Mouse (Mus musculus): ENCODE results near the gene Cct7. TPM values are rescaled to one million over a fixed set of nuclear protein-coding genes. Genes with fewer than 3 reads are reported as not detected.
A peak's percentile ranks its signal among the peaks of the same experiment; 100 is the strongest.

The Cct7 gene
- 601 and 603 TPM in 2 replicates for polyA plus RNA-seq (2015; fragmentation: Nextera tagmentation; extraction: Ambion mirVana)

- H3K27me3 ChIP-seq = no peaks in the 10 kb centered on the region
- H3K27ac ChIP-seq = peak within 1 kb of the TSS; percentile 95
- ATAC-seq (ENCODE audit: low FRiP score) = peak; percentile 93
- 3% methylated on average over 90 of the region's 96 CpGs for WGBS
- peaks cover 41% of the 10 kb centered on the region for H3K4me1 ChIP-seq (replicated peaks)
- H3K9me3 ChIP-seq = no peaks in the 10 kb centered on the region
- H3K4me2 ChIP-seq = peak within 1 kb of the TSS; percentile 89
- H3K4me3 ChIP-seq = peak within 1 kb of the TSS; percentile 56
- peak within 1 kb of the TSS; percentile 83 for H3K9ac ChIP-seq
- H3K36me3 ChIP-seq = peaks cover 14% of the 10 kb centered on the region
These were observed at the start of gene Cct7 for GRCm38 (mm10) chr6:85450697-85451663. Cct7 (plus strand) TSS chr6:85451514.

GRCm38 (mm10) chr6:85402613-85403012 lies 48.7 kb upstream of the Cct7 start:
- Histone ChIP-seq H3K9me3 (no peaks in the 10 kb centered on the region), H3K4me2 (no peak overlapping the region), H3K4me1 (replicated peaks) (no peaks in the 10 kb centered on the region), H3K4me3 (no peak overlapping the region), H3K27ac (peak overlapping the region; percentile 55; the same call in 1 of the 2 replicates), H3K36me3 (no peaks in the 10 kb centered on the region), H3K9ac (no peak overlapping the region), H3K27me3 (peaks cover 24% of the 10 kb centered on the region)
- no peak for ATAC-seq (ENCODE audit: low FRiP score)
- 53% methylated on average over 2 of the region's 2 CpGs for WGBS

GRCm38 (mm10) chr6:85403039-85403438 lies 48.3 kb upstream of the Cct7 start:
- no peaks in the 10 kb centered on the region for H3K9me3 ChIP-seq
- H3K4me2 ChIP-seq = no peak overlapping the region
- peak overlapping the region; percentile 55; the same call in 1 of the 2 replicates for H3K27ac ChIP-seq
- peaks cover 29% of the 10 kb centered on the region for H3K27me3 ChIP-seq
- whole genome bisulfite sequencing = 70% methylated on average over 10 of the region's 10 CpGs
- H3K36me3 ChIP-seq = no peaks in the 10 kb centered on the region
- no peak for ATAC-seq (ENCODE audit: low FRiP score)
- no peaks in the 10 kb centered on the region for H3K4me1 ChIP-seq (replicated peaks)
- no peak overlapping the region for H3K4me3 ChIP-seq
- H3K9ac ChIP-seq = no peak overlapping the region

GRCm38 (mm10) chr6:85409003-85409402 lies 42.3 kb upstream of the Cct7 start:
- H3K9me3 ChIP-seq = no peaks in the 10 kb centered on the region

GRCm38 (mm10) chr6:85410771-85411273 lies 40.5 kb upstream of the Cct7 start:
- ATAC-seq (ENCODE audit: low FRiP score) = peak; percentile 73
- Histone ChIP-seq H3K9me3 (no peaks in the 10 kb centered on the region), H3K4me1 (replicated peaks) (peaks cover 8% of the 10 kb centered on the region), H3K4me3 (no peak overlapping the region), H3K36me3 (no peaks in the 10 kb centered on the region), H3K27me3 (peaks cover 59% of the 10 kb centered on the region), H3K27ac (no peak overlapping the region), H3K4me2 (no peak overlapping the region), H3K9ac (no peak overlapping the region)
- WGBS = 10% methylated on average over 13 of the region's 13 CpGs

More at GRCm38 (mm10) chr6:85409003-85409402, 42.3 kb upstream of the Cct7 start:
- ATAC-seq (ENCODE audit: low FRiP score) = no peak
- Histone ChIP-seq H3K9ac (peak overlapping the region; percentile 64), H3K27me3 (peaks cover 57% of the 10 kb centered on the region), H3K36me3 (no peaks in the 10 kb centered on the region), H3K4me2 (peak overlapping the region; percentile 51), H3K4me1 (replicated peaks) (peaks cover 8% of the 10 kb centered on the region), H3K27ac (no peak overlapping the region), H3K4me3 (peak overlapping the region; percentile 28)
- WGBS = 2% methylated on average over 31 of the region's 31 CpGs

GRCm38 (mm10) chr6:85415829-85416228 lies 35.5 kb upstream of the Cct7 start:
- no peak for ATAC-seq (ENCODE audit: low FRiP score)
- Histone ChIP-seq H3K4me2 (no peak overlapping the region), H3K4me1 (replicated peaks) (no peaks in the 10 kb centered on the region), H3K9me3 (no peaks in the 10 kb centered on the region), H3K4me3 (no peak overlapping the region), H3K27me3 (0 out of 2 replicates have a peak, but pooled peaks cover 12% of the 10 kb centered on the region), H3K36me3 (no peaks in the 10 kb centered on the region), H3K27ac (no peak overlapping the region), H3K9ac (no peak overlapping the region)
- 57% methylated on average over 3 of the region's 3 CpGs for WGBS

GRCm38 (mm10) chr6:85419150-85419549 lies 32.2 kb upstream of the Cct7 start:
- Histone ChIP-seq H3K27ac (no peak overlapping the region), H3K9me3 (no peaks in the 10 kb centered on the region), H3K9ac (no peak overlapping the region), H3K4me2 (no peak overlapping the region), H3K4me1 (replicated peaks) (peaks cover 5% of the 10 kb centered on the region; the same call in 1 of the 2 replicates), H3K4me3 (no peak overlapping the region), H3K27me3 (peaks cover 22% of the 10 kb centered on the region), H3K36me3 (no peaks in the 10 kb centered on the region)
- 90% methylated on average over 2 of the region's 2 CpGs for WGBS
- no peak for ATAC-seq (ENCODE audit: low FRiP score)

GRCm38 (mm10) chr6:85423836-85424379 lies 27.4 kb upstream of the Cct7 start, which contains the start of gene Noto:
Noto (plus strand) TSS chr6:85423886.
- no peaks in the 10 kb centered on the region for H3K9me3 ChIP-seq
- no peak for ATAC-seq (ENCODE audit: low FRiP score)
- no peak within 1 kb of the TSS for H3K4me3 ChIP-seq
- H3K27me3 ChIP-seq = peaks cover 31% of the 10 kb centered on the region
- WGBS = 16% methylated on average over 28 of the region's 28 CpGs
- peaks cover 5% of the 10 kb centered on the region; the same call in 1 of the 2 replicates for H3K4me1 ChIP-seq (replicated peaks)
- H3K9ac ChIP-seq = no peak within 1 kb of the TSS
- no peaks in the 10 kb centered on the region for H3K36me3 ChIP-seq
- H3K27ac ChIP-seq = no peak within 1 kb of the TSS
- no peak within 1 kb of the TSS for H3K4me2 ChIP-seq

- ATAC-seq (ENCODE audit: low FRiP score) = peak; percentile 86
- Histone ChIP-seq H3K27ac (no peak overlapping the region), H3K4me2 (peak overlapping the region; percentile 92), H3K9me3 (no peaks in the 10 kb centered on the region), H3K4me3 (peak overlapping the region; percentile 91), H3K36me3 (no peaks in the 10 kb centered on the region), H3K27me3 (peaks cover 6% of the 10 kb centered on the region; the same call in 1 of the 2 replicates), H3K4me1 (replicated peaks) (peaks cover 14% of the 10 kb centered on the region), H3K9ac (peak overlapping the region; percentile 84)
- 47% methylated on average over 8 of the region's 8 CpGs for WGBS
These were observed 20.0 kb upstream of the Cct7 start for GRCm38 (mm10) chr6:85431274-85431841.

GRCm38 (mm10) chr6:85431842-85432431 lies 19.4 kb upstream of the Cct7 start, which contains the start of gene Smyd5:
Smyd5 (plus strand) TSS chr6:85431989.
- peak; percentile 90 for ATAC-seq (ENCODE audit: low FRiP score)
- Histone ChIP-seq H3K27me3 (no peaks in the 10 kb centered on the region), H3K36me3 (no peaks in the 10 kb centered on the region), H3K4me2 (peak within 1 kb of the TSS; percentile 92), H3K9me3 (no peaks in the 10 kb centered on the region), H3K4me3 (peak within 1 kb of the TSS; percentile 91), H3K9ac (peak within 1 kb of the TSS; percentile 84), H3K27ac (no peak within 1 kb of the TSS), H3K4me1 (replicated peaks) (peaks cover 14% of the 10 kb centered on the region)
- under 1% methylated on average over 39 of the region's 39 CpGs for WGBS

- Histone ChIP-seq H3K9ac (no peak overlapping the region), H3K4me3 (no peak overlapping the region), H3K9me3 (no peaks in the 10 kb centered on the region), H3K36me3 (peaks cover 7% of the 10 kb centered on the region), H3K4me2 (no peak overlapping the region), H3K4me1 (replicated peaks) (peaks cover 14% of the 10 kb centered on the region), H3K27me3 (no peaks in the 10 kb centered on the region), H3K27ac (no peak overlapping the region)
- WGBS = 88% methylated on average over 5 of the region's 5 CpGs
- no peak for ATAC-seq (ENCODE audit: low FRiP score)
These were observed 17.4 kb upstream of the Cct7 start for GRCm38 (mm10) chr6:85433865-85434264.
